Mouse (Mus musculus) heart, postnatal 25 days (tissue): ENCODE measurements at regions not wholly inside any gene's neighbourhood (a gene's known extent, or its start where the extent isn't known, plus 50 kb on each side); places are given as distances from the start of the nearest gene placed in this dataset.

Source experiments
- DNase-seq: peaks from one replicate; pipeline ENCODE4 v3.0.0; 2022; ENCODE audit warnings: low spot score
- intact Hi-C: fragments of 180-260 bp; cut with DNase I; formaldehyde crosslinking; loops from one replicate; pipeline ENCODE4 v1.15.1; 2025

DNA sequence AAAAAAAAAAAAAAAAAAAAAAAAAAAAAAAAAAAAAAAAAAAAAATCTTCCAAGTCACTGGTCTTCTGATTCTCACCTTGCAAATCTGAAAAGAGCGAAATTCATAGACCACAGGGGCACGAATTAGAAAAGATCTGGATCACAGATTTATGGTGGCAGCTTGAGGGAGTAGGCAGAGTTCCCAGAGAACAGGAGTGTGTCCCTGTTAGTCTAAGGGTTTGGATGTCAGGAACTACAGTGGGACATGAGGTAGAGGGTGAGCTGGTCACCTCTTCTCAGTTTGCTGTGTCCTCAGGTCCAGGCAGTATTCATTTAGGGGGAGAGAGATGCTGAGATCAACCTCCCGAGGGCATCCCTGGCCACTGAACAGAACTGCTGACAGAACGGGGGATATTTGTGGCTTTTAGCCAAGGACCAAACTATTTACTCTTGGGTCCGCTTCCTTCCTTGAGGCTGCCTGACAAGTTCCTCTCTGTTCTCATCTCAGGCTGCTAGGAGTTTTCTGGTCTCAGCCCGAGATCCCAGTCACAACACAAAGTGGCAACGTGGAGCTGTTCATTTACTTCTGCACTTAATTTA lies 277.2 kb downstream of the Cd83 start:
- DNase-seq, result no peak
- intact Hi-C loops, result loop anchor here (2.0 to 5.0 kb wide), 3 partner anchors 69 to 240 kb away; no protein-coding TSS in a partner anchor

DNA sequence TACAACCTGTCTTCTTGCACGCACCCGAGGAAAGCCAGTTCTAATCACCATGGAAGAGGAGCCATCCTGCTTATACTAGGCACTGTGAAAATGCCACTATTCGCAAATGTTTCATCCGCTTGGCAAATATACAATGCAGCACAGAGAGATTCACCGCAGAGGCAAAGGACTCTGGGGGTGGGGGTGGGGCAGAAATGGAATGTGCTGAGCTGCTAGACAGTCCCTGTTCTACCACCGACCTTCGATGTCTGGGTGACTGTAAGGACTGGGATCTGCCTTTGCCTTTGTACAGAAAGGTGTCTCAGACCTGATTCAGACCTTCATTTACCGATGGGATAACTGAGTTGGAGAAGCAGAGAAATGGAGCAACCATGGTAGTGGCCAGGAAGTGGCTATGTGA lies 278.7 kb downstream of the Cd83 start:
- intact Hi-C loops, result loop anchor here (2.0 to 5.0 kb wide), 3 partner anchors 71 to 239 kb away; no protein-coding TSS in a partner anchor
- DNase-seq, result no peak

DNA sequence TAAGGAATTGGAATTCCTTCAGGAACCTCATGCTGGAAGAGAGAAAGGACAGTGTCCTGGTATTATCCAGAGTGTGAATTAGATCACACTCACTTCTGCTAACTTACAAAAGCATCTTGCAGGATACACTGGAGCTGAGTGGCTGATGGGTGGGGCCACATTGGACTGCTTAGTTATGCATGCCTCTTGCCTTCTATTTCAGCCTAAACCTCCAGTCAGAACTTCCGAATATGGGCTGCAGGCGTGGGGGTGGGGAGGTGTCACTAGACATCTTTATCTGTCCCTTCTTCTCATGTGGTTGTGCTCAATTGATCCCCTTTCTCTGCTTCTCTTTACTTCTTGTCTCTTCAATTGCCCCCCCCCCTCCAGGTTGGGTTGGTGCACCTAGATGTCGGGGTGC lies 279.5 kb downstream of the Cd83 start:
- intact Hi-C loops, result loop anchor here (5.0 kb wide), 2 partner anchors 197 to 238 kb away; no protein-coding TSS in a partner anchor
- no peak for DNase-seq

DNA sequence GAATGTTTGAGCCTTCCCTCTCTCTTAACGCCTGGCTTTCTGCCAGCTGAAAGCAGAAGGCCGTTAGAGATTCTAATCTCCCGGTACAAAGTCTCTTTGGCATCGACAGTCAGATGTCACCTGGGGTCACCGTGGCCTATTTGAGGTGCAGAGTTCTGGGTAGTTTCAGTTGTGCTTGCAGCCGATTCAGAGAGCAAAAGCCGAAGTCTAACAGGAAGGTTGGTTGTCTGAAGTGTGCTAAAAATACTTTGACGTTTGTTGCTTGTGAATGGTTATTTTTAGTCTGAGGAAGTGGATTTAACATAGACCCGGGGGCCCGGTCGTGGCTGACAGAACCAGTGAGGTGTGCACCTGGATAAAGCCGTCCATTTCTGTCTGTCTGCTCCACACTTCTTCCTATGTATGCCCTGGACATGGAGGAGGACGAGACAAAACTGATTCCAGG lies 281.2 kb downstream of the Cd83 start:
- DNase-seq, result no peak
- intact Hi-C loops, result loop anchor here (5.0 kb wide), 1 partner anchor 157 kb away; no protein-coding TSS in a partner anchor

DNA sequence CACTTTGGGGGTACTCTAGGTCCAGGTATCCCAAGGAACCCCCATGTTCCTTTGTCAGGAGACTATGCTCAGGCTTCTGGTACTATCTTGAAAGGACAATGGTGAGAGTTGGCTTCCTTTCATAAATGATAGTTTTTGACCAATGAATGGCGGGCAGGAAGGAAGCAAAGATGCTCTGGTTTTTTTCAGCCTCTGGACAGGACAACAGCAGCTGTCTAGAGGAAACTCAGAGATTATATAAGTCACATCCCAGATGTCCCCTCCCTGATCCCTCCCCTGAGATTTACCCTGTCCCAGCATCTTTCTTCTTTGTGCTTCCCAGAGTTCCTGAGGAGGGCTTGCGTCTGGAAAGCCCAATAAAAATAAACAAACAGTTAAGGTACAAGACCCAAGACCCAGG lies 282.7 kb downstream of the Cd83 start:
- no peak for DNase-seq
- intact Hi-C loops, result loop anchor here (5.0 kb wide), 1 partner anchor 155 kb away; no protein-coding TSS in a partner anchor

DNA sequence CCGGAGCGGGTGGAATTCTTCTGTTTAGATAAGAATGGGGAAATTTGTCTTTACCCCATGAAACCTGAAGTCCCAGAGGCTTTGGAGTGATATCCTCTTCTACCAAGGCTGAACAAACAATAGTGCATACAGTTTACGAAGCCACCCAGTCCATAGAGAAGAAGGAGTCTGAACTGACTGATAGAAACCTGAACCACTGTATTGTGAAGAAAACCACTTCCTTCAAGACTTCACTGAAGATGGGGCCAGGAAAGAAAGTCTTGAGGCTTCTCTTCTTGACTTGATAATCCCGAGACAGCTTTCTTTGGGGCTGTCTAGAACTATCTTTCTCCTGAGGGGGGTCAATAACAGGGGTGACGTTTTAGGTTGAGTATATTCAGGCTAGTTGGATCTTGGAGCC lies 284.4 kb downstream of the Cd83 start:
- intact Hi-C loops, result loop anchor here (5.0 kb wide), 1 partner anchor 153 kb away; no protein-coding TSS in a partner anchor
- no peak for DNase-seq

DNA sequence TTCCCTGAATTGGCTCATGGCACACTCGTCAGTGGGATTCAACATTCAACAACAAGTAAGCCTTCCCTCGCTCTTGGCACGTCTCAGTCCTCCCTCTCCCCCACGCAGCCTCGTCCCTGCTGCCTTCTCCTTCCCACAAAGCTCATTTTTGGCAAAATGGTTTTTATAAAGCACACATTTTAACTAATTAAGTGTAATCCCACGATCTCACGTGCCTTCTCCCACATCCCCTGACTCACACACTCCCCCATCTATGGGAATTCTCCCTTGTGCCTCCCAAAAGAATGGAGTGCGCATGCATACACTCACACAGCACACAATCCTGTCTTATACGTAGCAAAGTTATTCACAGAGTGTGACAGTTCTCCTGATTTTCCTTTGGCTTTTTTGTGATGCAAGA lies 288.5 kb downstream of the Cd83 start:
- DNase-seq, result no peak
- intact Hi-C loops, result no loop called here

DNA sequence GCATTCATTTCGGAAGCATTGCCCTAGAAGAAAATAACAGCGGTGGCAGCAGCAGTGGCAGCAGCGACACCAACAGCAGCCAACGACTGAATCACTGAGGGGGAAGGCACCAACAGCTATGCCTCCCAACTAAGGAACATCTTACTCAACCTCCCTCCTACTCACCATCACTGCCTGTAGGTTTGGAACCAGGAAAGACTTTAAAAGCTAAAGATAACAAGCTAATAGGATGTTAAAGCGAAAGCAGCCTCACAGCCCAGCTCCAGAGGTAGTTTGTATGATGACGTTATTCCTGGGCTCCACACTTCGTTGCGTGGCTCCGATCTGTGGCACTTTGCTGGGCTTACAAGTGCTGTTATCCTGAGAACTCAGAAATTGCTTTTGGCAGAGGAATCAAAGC lies 289.6 kb downstream of the Cd83 start:
- no peak for DNase-seq
- intact Hi-C loops, result no loop called here

DNA sequence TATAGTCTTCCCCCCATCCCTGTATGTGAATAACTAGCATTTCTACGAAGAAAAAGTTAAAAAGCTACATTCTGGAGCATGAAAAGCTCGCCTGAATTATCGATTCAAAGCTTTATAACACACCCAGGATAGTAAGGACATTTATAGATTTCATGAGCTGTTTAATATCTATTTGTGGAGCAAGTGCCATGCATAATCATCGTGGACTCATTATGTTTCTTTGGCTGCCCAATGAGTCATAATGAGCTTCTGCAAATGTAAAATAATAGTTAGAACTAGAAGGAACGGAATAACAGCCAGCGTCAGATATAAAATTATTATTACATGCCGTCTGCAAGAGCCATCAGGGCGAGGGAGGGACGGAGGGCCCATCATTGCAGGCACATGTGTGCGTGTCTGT lies 292.4 kb downstream of the Cd83 start:
- no peak for DNase-seq
- intact Hi-C loops, result no loop called here

DNA sequence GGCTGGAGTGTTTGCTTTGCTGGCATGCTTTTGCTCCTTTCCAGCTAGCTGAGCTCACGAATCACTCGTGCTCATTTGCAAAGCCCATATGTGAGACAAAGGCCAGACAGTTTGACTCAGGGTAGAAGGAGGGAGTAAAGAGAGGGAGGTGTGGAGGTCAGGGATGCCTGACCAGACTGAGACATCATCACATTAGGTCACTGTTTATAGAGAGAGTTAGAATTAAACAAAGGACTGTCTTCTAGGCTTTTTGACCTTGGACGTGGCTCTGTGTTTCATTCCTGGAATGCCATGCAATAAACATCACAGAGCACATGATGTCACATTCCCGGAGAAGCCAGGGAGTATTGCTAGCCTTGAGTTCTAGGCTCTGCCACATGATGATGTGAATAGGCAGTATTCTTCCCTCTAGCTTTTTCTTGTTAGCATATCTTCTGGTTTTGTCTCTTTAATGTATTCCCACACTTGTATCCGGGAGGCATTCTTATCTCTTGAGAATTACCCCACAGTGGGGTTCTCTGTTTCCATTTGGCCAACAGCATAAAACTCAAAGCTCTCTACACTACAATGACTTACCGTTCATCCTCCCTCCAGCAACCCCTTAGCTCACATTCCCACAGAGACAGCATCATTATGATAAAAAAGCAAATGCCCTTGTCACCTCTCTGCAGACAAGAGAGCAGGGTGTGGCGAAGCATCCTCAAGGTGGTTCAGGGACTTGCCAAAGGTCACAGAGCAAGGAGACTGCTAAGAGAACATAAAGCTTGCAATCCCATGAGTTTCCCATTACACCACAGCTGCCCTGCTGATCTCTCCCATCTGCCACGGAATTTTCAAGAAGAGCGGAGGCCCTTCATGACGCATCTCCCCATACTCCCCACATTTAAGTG lies 301.3 kb downstream of the Cd83 start:
- no peak for DNase-seq
- intact Hi-C loops, result no loop called here

DNA sequence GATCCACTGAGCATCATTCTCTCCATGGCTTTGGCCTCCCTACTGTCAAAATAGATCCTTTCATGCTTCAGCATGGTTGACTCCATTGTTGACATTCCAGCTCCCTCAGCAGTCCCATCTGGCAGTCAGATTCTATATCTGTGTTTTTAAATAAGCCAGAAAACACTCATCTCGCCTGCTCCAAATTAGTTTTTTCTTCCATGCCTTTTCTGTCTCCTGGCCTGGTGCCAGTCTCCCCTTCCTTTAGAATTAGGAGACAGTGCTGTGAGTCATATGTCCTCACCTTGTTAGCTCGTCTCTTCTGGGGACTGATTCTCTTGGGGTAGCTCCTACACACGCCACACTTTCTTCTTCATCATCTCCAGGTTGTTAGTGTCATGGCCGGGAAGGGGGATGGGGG lies 302.2 kb downstream of the Cd83 start:
- no peak for DNase-seq
- intact Hi-C loops, result no loop called here

DNA sequence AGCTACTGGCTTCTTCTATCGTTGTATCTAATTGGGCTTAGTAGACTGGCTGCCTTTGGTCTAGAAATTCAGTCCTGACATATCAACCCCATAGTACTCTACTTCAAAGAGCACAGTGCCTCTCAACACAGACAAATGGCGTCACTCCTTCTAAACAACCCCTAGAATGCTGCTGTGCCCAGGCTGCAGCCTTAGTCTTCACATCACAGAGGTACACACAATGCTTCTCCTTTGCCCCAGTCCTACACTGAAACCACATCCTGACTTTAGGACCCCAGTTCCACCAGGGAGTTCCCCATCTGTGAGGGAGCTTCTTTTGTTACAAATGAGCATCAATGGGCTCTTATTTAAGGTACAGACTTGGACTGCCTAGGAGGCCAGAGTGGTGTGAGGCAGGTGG lies 312.6 kb downstream of the Cd83 start:
- DNase-seq, result no peak
- intact Hi-C loops, result no loop called here

DNA sequence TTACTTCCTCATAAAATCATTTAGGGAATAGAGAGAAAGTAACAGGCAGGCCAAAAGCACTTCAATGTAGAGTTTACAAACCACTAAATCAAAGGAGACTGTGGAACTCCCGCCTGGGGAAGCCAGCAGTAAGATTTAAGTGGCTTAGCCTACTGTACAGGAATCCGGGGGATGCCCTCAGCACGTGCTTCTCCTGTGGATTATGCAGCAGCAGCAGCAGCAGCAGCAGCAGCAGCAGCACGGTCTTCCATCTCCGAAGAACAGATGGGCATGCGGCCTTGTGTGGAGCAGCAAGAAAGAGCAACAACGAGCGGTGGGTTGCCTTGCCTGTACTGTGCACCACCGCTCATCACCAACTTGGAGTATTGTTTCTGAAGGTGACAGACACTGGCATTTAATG lies 314.9 kb downstream of the Cd83 start:
- no peak for DNase-seq
- intact Hi-C loops, result no loop called here

DNA sequence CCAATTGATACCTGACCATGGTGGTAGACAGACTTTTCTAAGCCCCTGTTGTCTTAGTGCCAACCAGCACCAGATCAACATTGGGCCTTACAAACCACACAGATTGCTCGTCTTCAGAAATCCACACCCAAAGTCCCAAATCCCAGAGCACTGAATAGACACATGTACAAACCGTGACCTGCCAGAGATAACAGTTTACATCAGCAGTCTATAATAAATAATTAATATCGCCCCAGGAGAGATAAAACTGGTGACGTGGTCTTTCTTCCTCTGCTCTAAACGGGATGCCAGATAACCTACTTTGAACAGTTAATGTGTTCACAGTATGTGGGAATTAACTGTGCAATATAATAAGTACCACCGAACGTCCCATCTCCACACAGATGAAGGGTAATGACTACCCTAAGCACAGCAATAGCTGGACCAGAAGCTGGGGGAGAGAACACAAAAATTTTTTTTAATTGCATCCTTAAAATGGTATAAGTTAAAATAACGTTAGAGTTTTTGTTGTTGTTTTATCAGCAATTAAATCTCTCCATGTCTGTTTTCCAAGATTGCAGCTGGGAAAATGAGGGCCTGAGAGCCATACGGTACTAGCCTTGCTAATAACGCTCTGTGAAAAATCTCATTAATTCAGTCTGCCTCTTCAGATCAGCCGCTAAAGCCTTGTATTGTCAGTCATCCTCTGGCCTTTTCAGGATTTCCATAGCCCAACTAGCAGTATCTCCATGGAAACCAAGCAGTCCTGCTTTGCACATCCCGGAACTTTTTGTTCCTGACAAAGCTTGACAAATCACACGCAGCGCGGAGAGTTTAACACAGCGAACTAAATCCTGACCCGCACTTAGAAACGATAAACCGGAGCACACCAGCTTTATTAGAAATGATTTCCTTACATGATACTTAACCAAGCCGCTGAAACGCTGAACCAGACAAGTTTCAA lies 315.8 kb downstream of the Cd83 start:
- no peak for DNase-seq
- intact Hi-C loops, result no loop called here

DNA sequence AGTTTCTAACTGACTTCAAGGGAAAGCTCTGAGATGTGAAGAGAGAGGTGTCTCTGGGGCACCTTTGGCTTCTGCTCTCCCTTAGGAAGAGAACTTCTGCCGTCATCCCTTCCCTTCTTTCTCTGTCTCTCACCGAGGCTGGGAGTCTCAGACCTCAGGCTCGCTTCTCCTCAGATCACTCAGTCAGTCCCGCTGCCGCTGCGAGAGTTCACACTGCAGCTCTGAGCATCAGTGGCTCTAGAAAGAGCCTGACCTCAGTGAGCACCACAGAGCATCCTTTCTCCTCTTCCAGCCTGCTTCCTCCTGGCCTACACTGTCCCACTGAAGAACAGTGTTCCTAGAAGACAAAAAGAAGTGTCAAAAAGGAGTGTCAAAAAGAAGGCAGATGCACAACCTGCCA lies 316.6 kb downstream of the Cd83 start:
- intact Hi-C loops, result no loop called here
- no peak for DNase-seq

DNA sequence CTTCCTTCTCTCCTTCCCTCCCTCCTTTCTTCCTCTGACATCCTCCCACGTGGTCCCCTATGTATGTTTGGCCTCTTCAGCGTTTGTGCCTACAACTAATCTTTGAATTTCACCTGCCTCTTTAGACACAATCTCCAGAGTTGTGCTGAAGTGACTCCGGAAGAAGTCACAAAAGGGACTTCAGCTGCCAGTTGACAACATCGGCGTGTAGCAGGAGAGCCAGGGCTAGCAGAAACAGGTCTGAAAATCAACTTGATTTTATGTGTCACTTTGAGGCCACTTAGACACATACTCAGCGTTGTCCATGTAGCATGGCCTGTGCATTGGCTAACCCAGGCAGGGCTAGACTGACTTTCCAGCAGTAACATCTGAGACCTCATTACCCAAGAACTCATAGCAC lies 317.2 kb downstream of the Cd83 start:
- intact Hi-C loops, result no loop called here
- no peak for DNase-seq

DNA sequence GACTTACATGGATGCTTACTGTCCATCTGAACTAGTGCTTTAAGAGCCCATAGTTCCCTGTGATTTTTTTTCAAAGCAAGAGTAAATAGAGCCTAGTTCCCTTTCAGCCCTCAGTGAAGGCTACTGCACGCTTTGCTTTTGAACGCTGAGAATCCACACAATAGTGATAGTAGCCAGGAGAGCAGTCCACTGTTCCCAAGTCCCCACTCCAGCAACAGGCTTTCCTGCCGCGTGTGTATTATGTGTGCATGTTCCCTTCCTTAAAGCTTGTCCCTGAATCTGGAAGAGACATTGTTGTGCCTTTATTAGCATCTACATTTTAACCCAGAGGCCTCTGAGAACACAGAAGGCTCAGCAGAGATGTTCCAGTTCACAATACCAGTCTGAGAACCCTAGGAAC lies 317.7 kb downstream of the Cd83 start:
- DNase-seq, result no peak
- intact Hi-C loops, result no loop called here

DNA sequence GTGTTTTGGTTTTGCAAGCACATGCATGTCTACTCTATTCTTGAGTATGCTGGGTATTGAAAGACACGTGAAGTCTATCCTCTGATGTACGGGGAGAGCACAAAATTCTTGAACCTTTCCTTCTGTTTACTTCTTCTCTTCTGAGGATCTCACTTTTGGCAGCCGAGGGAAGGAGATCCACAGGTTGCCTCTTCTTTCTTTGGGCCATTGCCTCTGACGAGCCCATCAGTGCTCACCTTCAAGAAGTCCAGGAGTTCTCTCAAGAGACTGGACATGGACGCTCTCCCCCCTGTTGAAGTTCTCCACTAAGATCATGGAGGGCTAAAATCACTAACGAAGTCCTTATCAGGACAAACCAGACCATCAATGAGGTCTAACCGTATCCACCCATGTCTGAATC lies 318.8 kb downstream of the Cd83 start:
- intact Hi-C loops, result no loop called here
- DNase-seq, result no peak

DNA sequence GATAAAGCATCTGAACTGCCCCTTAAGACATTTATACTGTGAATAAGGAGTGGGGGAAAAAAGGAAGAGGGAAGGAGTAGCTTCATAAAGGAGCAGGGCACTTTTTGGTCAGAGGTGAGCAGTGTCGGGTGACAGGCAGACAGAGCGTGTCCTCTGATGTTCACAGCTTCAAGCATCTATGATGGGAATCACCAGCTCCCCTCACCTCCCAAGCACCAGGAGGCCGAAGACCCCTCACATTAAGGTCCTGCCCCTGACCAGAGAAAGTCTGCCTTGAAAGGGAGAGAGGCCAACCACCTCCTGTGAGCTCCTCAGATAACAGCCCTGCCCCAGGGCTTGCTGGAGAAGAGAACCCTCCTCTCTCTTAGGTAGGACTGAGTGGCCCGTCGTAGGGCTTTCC lies 320.6 kb downstream of the Cd83 start:
- intact Hi-C loops, result no loop called here
- no peak for DNase-seq

DNA sequence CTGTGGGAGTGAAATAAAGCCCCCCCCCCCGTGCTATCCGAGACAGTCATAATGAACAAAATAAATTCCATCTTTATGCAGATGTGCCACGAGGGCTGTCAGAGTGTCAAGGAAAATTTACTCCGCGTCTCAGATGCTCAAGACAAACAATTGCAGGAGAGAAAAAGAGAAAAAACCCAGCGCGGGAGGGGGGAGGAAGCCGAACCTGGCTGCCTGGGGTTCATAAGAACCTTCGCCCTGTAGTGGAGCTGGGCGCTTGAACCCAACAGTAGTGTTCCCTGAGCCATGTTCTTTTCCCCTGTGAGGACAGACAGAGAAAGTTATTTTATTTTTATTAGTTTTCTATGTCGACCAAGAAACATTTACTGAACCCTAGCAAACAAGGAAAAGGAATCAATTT lies 324.1 kb downstream of the Cd83 start:
- intact Hi-C loops, result no loop called here
- DNase-seq, result no peak
